Mouse (Mus musculus) frontal cortex, postnatal 25 days (tissue): Measurements from ENCODE around the gene Serpinb9.
"Not testable (repeated sequence)": the region's sequence is repeated elsewhere in the genome, so short reads cannot be mapped to it uniquely, and the experiment has no call there.

Source experiments
- DNase-seq, 2 experiments: peaks; one replicate each; pipeline ENCODE4 v3.0.0; 2022; ENCODE audit warnings: low spot score in 2 of 2

Serpinb9 gene

GRCm38 (mm10) chr13:33003523-33004413, 718 bp downstream of the Serpinb9 start:
- no peak for DNase-seq

GRCm38 (mm10) chr13:33004414-33005105, 1.5 kb downstream of the Serpinb9 start:
- peak; percentile 67 to 76 for DNase-seq

- no peak for DNase-seq
Measured at GRCm38 (mm10) chr13:33005501-33006075, 2.5 kb downstream of the Serpinb9 start.

GRCm38 (mm10) chr13:33006555-33006954, 3.5 kb downstream of the Serpinb9 start:
- no peak for DNase-seq

GRCm38 (mm10) chr13:33012395-33012794, 9.3 kb downstream of the Serpinb9 start:
- no peak for DNase-seq

- no peak for DNase-seq
Measured at GRCm38 (mm10) chr13:33013271-33013670, 10.2 kb downstream of the Serpinb9 start.

- no peak for DNase-seq
Measured at GRCm38 (mm10) chr13:33022371-33022770, 19.3 kb downstream of the Serpinb9 start.

- no peak for DNase-seq
Measured at GRCm38 (mm10) chr13:33026427-33027057, 23.5 kb downstream of the Serpinb9 start.

GRCm38 (mm10) chr13:33027244-33027643, 24.2 kb downstream of the Serpinb9 start, which contains the start of gene Serpinb9b:
Serpinb9b (plus strand) TSS chr13:33027416.
- DNase-seq: no peak

GRCm38 (mm10) chr13:33028146-33028545, 25.1 kb downstream of the Serpinb9 start:
- no peak for DNase-seq

- no peak for DNase-seq
Measured at GRCm38 (mm10) chr13:33028550-33028949, 25.5 kb downstream of the Serpinb9 start.

GRCm38 (mm10) chr13:33029478-33029877, 26.4 kb downstream of the Serpinb9 start:
- not testable (repeated sequence) for DNase-seq

- no peak for DNase-seq
Measured at GRCm38 (mm10) chr13:33030281-33030680, 27.2 kb downstream of the Serpinb9 start.

GRCm38 (mm10) chr13:33035506-33035905, 32.5 kb downstream of the Serpinb9 start:
- no peak for DNase-seq

GRCm38 (mm10) chr13:33043542-33043941, 40.5 kb downstream of the Serpinb9 start:
- no peak for DNase-seq

- no peak for DNase-seq
Measured at GRCm38 (mm10) chr13:33047234-33047633, 44.2 kb downstream of the Serpinb9 start.

GRCm38 (mm10) chr13:33048187-33048586, 45.1 kb downstream of the Serpinb9 start:
- no peak for DNase-seq

GRCm38 (mm10) chr13:33051697-33052096, 48.6 kb downstream of the Serpinb9 start:
- no peak for DNase-seq

GRCm38 (mm10) chr13:33063048-33063447, 60.0 kb downstream of the Serpinb9 start:
- DNase-seq: no peak
